Mouse (Mus musculus) urinary bladder, postnatal 14 days (tissue): ENCODE measurements at regions not wholly inside any gene's neighbourhood (a gene's known extent, or its start where the extent isn't known, plus 50 kb on each side); places are given as distances from the start of the nearest gene placed in this dataset.
"Not testable (repeated sequence)": the region's sequence is repeated elsewhere in the genome, so short reads cannot be mapped to it uniquely, and the experiment has no call there.

Source experiments
- DNase-seq: peaks from one replicate; pipeline ENCODE4 v3.0.0; 2021; ENCODE audit warnings: low spot score

DNA sequence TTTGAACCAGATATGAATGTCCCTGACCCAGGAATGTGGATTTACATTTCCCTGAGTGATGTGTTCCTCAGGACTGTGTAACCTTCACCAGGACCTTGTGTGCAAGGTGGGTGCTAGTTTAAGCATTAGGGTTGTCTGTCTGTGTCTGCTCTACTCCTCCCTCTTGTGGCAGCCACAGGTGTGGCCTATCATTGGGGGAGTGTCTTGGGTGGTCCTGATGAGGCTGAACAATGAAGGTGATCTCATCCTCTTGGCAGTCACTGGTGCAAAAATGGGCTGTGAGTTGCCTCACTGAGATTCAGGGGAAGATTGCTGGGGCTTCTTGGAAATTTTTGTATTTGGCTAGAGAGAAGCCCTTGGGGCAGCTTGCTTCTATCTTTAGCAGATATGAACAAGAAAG is 179.4 kb upstream of the Ube2e1 start:
- DNase-seq, result no peak

- no peak for DNase-seq
Measured at GRCm38 (mm10) chr14:18508359-18508647, 176.6 kb upstream of the Ube2e1 start.

GRCm38 (mm10) chr14:18507582-18508358 is 176.1 kb upstream of the Ube2e1 start:
- DNase-seq, result no peak

DNA sequence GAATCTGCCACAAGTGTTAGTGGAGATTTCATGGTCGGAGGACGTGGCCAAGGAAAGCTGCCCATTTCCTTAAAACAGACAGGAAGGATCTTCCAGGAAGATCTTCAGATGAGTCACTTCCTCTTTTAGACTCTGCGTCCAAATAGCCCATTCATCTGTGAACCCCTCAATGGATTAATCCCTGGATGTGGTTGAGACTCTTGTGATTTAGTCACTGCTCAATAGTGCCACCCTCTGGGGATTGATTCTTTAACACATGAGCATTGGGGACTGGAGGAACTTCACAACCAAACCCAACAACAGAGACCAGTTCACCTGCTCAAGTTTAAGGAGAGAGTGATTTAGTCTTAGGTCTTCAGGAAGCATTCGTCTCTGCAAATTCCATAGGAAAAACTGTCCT is 174.5 kb upstream of the Ube2e1 start:
- peak; percentile 25 for DNase-seq

DNA sequence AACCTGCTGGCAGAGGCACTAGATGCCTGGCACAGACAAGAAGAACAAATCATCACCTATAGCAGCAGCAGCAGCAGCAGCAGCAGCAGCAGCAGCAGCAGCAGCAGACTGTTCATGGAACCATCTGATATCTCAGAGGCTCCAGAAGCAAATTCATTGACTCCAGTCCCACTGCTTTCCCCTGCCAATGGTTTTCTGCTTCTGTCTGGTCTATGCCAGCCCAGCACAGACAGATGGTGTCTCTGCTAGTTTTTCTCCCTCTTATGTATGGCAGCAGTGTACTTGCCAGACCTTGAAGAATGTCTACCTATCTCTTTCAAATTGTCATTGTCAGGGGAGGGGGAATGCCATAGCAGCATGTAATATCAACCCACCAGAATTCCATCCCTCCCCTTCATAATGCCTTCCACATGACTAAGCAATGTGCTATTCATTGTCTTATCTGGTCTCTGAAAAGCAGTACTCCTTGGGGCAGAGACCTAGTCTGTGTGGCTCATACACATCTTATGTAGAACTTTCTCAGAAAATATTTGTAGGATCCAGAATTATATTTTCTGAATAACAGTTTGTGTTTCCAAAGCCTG is 168.7 kb upstream of the Ube2e1 start:
- no peak for DNase-seq

DNA sequence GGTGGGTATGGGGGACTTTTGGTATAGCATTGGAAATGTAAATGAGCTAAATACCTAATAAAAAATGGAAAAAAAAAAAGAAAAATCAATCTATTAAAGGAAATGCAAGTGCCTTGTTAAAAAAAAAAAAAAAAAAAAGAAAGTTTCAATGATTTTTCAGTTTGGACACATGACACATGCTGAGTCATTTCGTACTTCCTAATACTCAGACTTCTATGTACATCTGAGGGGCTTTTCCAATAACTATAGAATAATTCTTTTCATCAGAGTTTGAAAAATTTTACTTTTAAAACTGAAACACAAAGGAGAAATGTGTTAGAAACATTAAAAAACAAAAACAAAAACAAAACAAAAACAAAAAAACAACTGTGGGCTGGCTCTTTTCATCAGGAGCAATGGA is 162.4 kb upstream of the Ube2e1 start:
- no peak for DNase-seq

GRCm38 (mm10) chr14:18486132-18486800 is 154.6 kb upstream of the Ube2e1 start:
- DNase-seq, result no peak

DNA sequence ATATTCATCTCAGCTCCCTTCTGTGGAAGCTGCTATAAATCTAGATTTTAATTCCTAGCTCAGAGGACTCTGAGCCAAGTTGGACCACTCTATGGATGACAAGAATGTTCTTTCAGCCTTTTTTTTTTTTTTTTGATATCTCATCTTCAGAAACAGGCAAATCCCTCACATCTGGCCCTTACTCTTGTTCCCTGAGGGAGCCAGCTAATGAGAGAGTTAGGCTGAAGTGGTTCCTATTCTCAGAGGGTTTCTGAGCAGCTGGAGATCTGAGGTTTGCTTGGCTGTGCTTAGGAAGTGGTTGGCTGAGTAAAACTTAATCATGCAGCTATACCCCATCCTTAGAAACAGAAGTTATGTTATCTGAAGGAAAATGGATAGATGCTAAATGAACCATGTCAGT is 153.9 kb upstream of the Ube2e1 start:
- no peak for DNase-seq

DNA sequence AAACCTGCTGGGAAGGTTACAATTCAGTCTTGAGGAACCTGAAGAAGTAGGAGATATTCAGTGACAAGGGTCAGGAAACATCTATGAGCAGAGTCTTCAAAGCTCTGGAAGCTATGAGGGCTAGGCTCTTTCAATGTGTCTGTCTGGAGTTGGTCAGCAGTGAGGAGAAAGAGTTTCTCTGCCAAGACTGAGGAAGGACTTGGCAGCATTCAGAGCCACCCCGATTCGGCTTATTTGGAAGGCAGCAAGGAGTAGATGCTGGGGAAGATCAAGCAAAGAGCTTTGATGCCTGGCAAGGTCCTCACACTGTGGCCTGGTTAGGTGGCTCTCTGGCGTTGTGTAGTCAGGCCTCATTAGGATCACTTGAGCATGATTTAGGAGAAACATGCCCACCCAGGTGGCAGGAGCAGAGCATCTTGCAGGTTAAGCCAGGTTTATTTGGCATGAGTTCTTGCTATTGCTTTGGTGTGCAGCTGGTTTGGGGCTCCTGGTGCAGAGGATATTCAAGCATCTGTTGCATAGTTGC is 145.2 kb upstream of the Ube2e1 start:
- no peak for DNase-seq

DNA sequence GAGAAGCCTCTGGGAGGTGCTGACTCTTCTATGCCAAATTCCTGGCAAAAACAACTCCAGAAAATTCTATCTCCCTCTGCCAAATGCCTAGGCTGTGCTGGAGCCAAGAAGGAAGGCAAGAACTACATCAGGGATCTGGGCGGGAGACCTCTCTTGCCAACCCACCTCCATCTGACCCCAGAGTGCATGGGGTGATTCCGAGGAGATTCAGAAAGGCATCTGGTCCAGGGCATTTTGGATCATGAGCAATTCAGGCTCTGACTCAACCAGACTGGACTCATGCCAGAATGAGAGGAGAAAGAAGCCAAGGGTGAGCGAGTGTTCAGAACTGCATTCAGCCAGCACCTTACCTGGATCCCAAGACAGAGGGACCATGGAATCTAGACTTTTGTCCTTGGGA is 137.0 kb upstream of the Ube2e1 start:
- peak; percentile 53 for DNase-seq

GRCm38 (mm10) chr14:18466864-18467263 is 135.2 kb upstream of the Ube2e1 start:
- not testable (repeated sequence) for DNase-seq

DNA sequence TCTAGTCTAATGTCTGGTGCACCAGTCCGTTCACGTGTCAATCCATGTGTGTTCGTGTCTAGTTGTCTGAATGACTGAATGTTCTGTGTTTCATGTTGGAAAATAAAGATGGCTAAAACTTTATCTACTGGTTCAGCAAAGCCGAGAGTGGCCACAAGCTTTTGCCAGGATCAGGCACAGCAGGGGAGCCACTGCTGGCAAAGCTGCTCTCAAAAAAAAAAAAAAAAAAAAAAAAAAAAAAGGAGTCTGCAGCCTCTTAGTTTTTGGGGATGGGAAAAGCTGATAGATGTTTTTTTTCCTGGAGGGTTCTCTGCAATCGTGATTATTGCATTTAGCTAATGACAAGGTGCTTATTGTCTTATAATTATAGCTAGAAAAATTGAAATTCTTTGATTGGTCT is 132.5 kb upstream of the Ube2e1 start:
- DNase-seq, result not testable (repeated sequence)

GRCm38 (mm10) chr14:18463230-18463873 is 131.7 kb upstream of the Ube2e1 start:
- DNase-seq, result no peak

- peak; percentile 12 for DNase-seq
Measured at GRCm38 (mm10) chr14:18462381-18462780, 130.7 kb upstream of the Ube2e1 start.

- DNase-seq, result no peak
Measured at GRCm38 (mm10) chr14:18448666-18449065, 117.0 kb upstream of the Ube2e1 start.

DNA sequence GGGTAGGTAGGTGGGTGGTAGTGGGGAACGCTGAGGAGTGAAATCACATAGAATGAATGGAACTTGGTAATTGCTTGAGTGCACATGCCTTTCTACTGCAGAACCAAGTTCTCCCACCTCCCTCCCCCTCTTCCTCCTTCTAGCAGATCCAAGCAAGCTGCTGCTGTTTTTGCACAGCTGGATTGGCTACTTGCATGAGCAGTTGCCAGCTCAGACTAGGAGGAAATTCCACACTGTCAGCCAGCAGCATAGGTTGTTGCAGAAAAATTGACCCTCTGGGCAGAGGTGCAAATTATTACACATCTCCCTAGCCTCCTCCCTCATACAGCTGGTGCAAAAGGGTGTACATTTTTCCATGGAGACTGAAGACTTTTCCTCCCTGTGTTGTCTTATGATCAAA is 112.8 kb upstream of the Ube2e1 start:
- no peak for DNase-seq

- DNase-seq, result not testable (repeated sequence)
Measured at GRCm38 (mm10) chr14:18428968-18429367, 97.3 kb upstream of the Ube2e1 start.

DNA sequence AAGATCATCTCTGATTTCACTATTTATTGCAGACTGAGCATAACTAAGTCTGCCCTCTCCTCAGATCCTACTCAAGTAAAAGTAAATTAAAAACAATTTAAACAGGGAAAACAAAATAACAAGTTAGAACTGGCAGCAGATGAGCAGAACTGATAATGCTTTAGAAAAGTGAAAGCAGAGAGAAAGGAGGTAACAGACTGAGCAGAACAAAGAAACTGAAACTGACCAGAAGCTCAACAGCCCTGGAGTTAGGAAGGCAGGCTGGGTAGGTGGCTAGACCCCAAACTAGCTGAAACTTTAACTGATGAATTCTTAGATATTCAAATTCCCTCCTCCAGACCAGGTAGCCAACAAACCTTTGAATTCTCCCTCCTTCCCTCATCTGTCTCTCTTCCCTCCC is 94.2 kb upstream of the Ube2e1 start:
- no peak for DNase-seq

DNA sequence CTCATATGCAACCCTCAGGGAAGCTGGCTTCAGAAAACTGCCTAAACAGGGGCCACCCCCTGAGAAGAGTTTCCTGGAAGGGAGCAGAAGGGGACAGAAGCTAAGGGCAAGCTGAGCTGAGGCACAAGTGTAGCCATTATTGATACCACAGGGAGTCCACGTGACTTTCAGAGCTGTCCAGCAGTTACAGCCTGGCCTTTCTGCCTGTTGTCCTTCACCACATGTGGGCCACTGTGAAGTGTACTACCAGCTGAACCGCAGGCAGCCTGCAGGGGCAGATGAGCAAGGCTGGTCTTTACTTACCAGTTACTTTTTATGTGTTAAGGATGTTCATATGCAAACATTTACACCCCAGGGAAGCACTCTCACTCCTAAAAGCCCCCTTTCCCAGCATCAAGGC is 85.2 kb upstream of the Ube2e1 start:
- DNase-seq, result no peak

- DNase-seq, result no peak
Measured at GRCm38 (mm10) chr14:18416319-18416718, 84.7 kb upstream of the Ube2e1 start.

DNA sequence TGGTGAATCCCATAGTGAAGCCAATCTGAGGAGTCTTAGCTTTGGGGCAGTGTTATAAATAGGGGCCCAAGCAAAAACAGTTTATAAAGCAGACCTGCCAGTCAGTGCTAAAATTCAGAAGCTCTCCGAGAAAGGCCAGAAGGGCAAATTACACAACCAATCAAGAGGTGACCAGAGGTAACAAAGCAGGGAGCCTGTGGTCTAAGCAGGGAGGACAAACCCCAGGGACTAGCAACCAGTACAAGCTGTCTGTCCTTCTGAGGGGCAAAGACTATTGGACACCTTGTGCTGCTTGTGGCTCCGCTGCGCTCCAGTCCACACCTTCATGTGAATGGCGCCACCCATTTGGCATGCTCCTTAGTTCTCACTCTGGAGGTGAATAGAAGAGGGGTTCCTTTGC is 67.3 kb upstream of the Ube2e1 start:
- DNase-seq, result no peak

DNA sequence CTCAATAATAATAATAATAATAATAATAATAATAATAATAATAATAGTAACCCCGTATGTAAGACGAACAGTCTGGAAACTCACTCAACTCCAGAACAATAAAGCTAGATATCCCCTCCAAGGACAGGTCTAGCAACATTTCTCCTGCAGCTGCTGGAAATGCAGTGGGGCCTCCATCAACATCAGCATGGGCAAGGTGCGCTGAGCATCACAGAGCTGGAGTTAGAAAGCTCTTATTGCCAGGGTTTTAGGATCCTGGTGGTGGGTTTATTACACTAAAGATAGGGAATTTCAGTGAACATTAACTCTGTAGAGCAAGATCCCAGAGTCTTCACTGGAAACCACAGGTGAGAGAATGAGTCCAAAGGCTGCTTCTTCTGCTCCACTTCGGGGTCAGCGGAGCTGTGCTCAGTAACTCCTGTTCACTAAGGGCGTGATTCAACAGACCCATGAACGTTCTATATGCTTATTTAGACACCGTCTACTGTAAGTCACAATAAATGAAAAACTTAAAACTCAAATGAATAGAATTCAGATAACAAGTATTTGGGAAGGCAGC is 64.6 kb upstream of the Ube2e1 start:
- DNase-seq, result no peak
